Mouse (Mus musculus): ENCODE data around the gene Slc7a8.

DNA sequence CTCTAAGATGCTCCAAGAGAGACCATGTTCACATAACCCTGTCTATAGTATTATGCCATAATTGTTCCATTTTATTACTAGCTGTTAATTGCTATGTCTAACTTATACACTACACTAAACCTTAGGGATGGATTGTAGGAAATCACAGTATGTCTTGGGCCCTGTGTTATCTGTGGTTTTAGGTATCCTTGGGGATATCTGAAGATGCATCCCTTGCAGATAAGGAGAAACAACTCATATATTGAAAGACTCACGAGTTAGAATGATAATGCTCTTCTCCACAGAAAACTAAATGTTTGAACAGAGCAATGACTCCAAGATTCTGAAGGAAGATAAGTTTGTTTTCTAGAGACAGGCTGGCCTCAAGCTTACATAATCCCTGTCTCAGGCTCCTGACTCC, 11.6 kb upstream of the Slc7a8 start:
- TF ChIP-seq CTCF (conservative IDR thresholded peaks at IDR 0.05; ENCODE audit: low read length) (no peak), POU5F1 (IDR thresholded peaks at IDR 0.05; ENCODE audit: borderline replicate concordance, low read length) (no peak)

All from E14TG2a.4 (cell line).